Mouse (Mus musculus) forebrain, embryonic 15.5 days (tissue): ENCODE results near the gene Huwe1. TPM values are rescaled to one million over a fixed set of nuclear protein-coding genes. Genes with fewer than 3 reads are reported as not detected.
A peak's percentile ranks its signal among the peaks of the same experiment; 100 is the strongest.

ENCODE experiments used
- ATAC-seq: fragments of 200-750 bp; cut with Nextera tagmentation; replicated peaks from 2 replicates; pipeline ENCODE4 v1.8.0; 2017; ENCODE audit warnings: mild to moderate bottlenecking, moderate TSS enrichment, moderate library complexity
- H3K27ac ChIP-seq: fragments of 300-500 bp; sonication (generic); replicated peaks from 2 replicates; pipeline ENCODE4 v1.5.1; 2015; ENCODE audit warnings: mild to moderate bottlenecking, inconsistent platforms
- H3K27me3 ChIP-seq: fragments of 300-500 bp; sonication (generic); 2 replicates; pipeline ENCODE4 v1.6.1; 2015; ENCODE audit warnings: inconsistent platforms
- H3K36me3 ChIP-seq: fragments of 300-500 bp; sonication (generic); 2 replicates; pipeline ENCODE4 v1.6.1; 2015; ENCODE audit warnings: mild to moderate bottlenecking, inconsistent platforms
- H3K4me1 ChIP-seq: fragments of 300-500 bp; sonication (generic); 2 replicates; pipeline ENCODE4 v1.6.1; 2015; ENCODE audit warnings: inconsistent platforms
- H3K4me2 ChIP-seq: fragments of 300-500 bp; sonication (generic); replicated peaks from 2 replicates; pipeline ENCODE4 v1.6.1; 2015; ENCODE audit warnings: mild to moderate bottlenecking, inconsistent platforms
- H3K4me3 ChIP-seq: fragments of 300-500 bp; sonication (generic); 2 replicates; pipeline ENCODE4 v1.5.1; 2015; ENCODE audit warnings: mild to moderate bottlenecking, inconsistent platforms
- H3K9ac ChIP-seq: fragments of 300-500 bp; sonication (generic); replicated peaks from 2 replicates; pipeline ENCODE4 v1.6.1; 2015; ENCODE audit warnings: mild to moderate bottlenecking, inconsistent platforms
- H3K9me3 ChIP-seq: fragments of 300-500 bp; sonication (generic); 2 replicates; pipeline ENCODE4 v1.6.1; 2016; ENCODE audit warnings: inconsistent platforms
- WGBS: fragments of 180-500 bp; shearing (Covaris S2); methylation state at CpG from one replicate; pipeline ENCODE4 v1.1.7; 2015; ENCODE audit warnings: mixed read lengths; 5-methylcytosine and 5-hydroxymethylcytosine counted together
- polyA plus RNA-seq: library from polyadenylated mRNA; unstranded; fragments of >200 nt; fragmentation: Nextera tagmentation; extraction: Ambion mirVana; gene quantifications from 2 replicates; pipeline ENCODE4 v1.2.1, GENCODE M21; 2015

Huwe1 gene
- polyA plus RNA-seq: 61.6 and 62.2 TPM in 2 replicates

- Histone ChIP-seq H3K9ac (peak within 1 kb of the TSS; percentile 72), H3K36me3 (no peaks in the 10 kb centered on the region), H3K27me3 (no peaks in the 10 kb centered on the region), H3K27ac (peak within 1 kb of the TSS; percentile 96), H3K9me3 (no peaks in the 10 kb centered on the region), H3K4me2 (peak within 1 kb of the TSS; percentile 36), H3K4me1 (peaks cover 8% of the 10 kb centered on the region), H3K4me3 (peak within 1 kb of the TSS; percentile 60)
- WGBS: 16% methylated on average over 35 of the region's 36 CpGs
- ATAC-seq: peak; percentile 51
Observed at GRCm38 (mm10) chrX:151800701-151801511, at the start of gene Huwe1. Huwe1 (plus strand) TSS chrX:151800807.

- no peak for ATAC-seq
- Histone ChIP-seq H3K27ac (no peak overlapping the region), H3K4me3 (no peak overlapping the region), H3K27me3 (no peaks in the 10 kb centered on the region), H3K4me1 (no peaks in the 10 kb centered on the region), H3K36me3 (no peaks in the 10 kb centered on the region), H3K9me3 (no peaks in the 10 kb centered on the region), H3K9ac (no peak overlapping the region), H3K4me2 (no peak overlapping the region)
- 93% methylated on average over 1 of the region's 1 CpGs for WGBS
Observed at GRCm38 (mm10) chrX:151780348-151780747, 20.3 kb upstream of the Huwe1 start.

- Histone ChIP-seq H3K4me1 (no peaks in the 10 kb centered on the region), H3K27me3 (no peaks in the 10 kb centered on the region), H3K9ac (no peak overlapping the region), H3K9me3 (no peaks in the 10 kb centered on the region), H3K27ac (no peak overlapping the region), H3K36me3 (no peaks in the 10 kb centered on the region), H3K4me2 (no peak overlapping the region), H3K4me3 (no peak overlapping the region)
- ATAC-seq: no peak
- 86% methylated on average over 4 of the region's 4 CpGs for WGBS
Observed at GRCm38 (mm10) chrX:151782939-151783338, 17.7 kb upstream of the Huwe1 start.

GRCm38 (mm10) chrX:151792766-151793165, 7.8 kb upstream of the Huwe1 start:
- no peak for ATAC-seq
- Histone ChIP-seq H3K9me3 (no peaks in the 10 kb centered on the region), H3K36me3 (no peaks in the 10 kb centered on the region), H3K4me2 (no peak overlapping the region), H3K4me1 (no peaks in the 10 kb centered on the region), H3K4me3 (no peak overlapping the region), H3K9ac (no peak overlapping the region), H3K27ac (no peak overlapping the region), H3K27me3 (no peaks in the 10 kb centered on the region)
- WGBS: 58% methylated on average over 2 of the region's 2 CpGs

GRCm38 (mm10) chrX:151797970-151798369, 2.6 kb upstream of the Huwe1 start:
- H3K9ac ChIP-seq: no peak overlapping the region
- no peak overlapping the region for H3K27ac ChIP-seq
- no peak overlapping the region for H3K4me3 ChIP-seq
- H3K36me3 ChIP-seq: no peaks in the 10 kb centered on the region
- 73% methylated on average over 1 of the region's 1 CpGs for WGBS
- no peaks in the 10 kb centered on the region for H3K9me3 ChIP-seq
- no peak overlapping the region for H3K4me2 ChIP-seq
- no peak for ATAC-seq
- H3K27me3 ChIP-seq: no peaks in the 10 kb centered on the region
- H3K4me1 ChIP-seq: no peaks in the 10 kb centered on the region

- Histone ChIP-seq H3K4me3 (peak overlapping the region; percentile 49), H3K36me3 (no peaks in the 10 kb centered on the region), H3K4me2 (peak overlapping the region; percentile 43), H3K9ac (peak overlapping the region; percentile 53), H3K27ac (peak overlapping the region; percentile 95), H3K27me3 (no peaks in the 10 kb centered on the region), H3K4me1 (peaks cover 8% of the 10 kb centered on the region), H3K9me3 (no peaks in the 10 kb centered on the region)
- WGBS: 27% methylated on average over 13 of the region's 13 CpGs
- ATAC-seq: no peak
Observed at GRCm38 (mm10) chrX:151802328-151802955, 1.8 kb downstream of the Huwe1 start.

- H3K4me1 ChIP-seq: peaks cover 8% of the 10 kb centered on the region
- peak overlapping the region; percentile 49 for H3K4me3 ChIP-seq
- H3K27ac ChIP-seq: peak overlapping the region; percentile 95
- WGBS: 19% methylated on average over 74 of the region's 77 CpGs
- H3K4me2 ChIP-seq: peak overlapping the region; percentile 61
- H3K27me3 ChIP-seq: no peaks in the 10 kb centered on the region
- H3K9ac ChIP-seq: peak overlapping the region; percentile 56
- peak; percentile 91 for ATAC-seq
- no peaks in the 10 kb centered on the region for H3K36me3 ChIP-seq
- H3K9me3 ChIP-seq: no peaks in the 10 kb centered on the region
Observed at GRCm38 (mm10) chrX:151802956-151803776, 2.6 kb downstream of the Huwe1 start.

GRCm38 (mm10) chrX:151803777-151804101, 3.1 kb downstream of the Huwe1 start:
- H3K27ac ChIP-seq: peak overlapping the region; percentile 95
- H3K9me3 ChIP-seq: no peaks in the 10 kb centered on the region
- H3K9ac ChIP-seq: peak overlapping the region; percentile 56
- peak overlapping the region; percentile 49 for H3K4me3 ChIP-seq
- H3K27me3 ChIP-seq: no peaks in the 10 kb centered on the region
- peak overlapping the region; percentile 61 for H3K4me2 ChIP-seq
- 18% methylated on average over 20 of the region's 20 CpGs for WGBS
- no peaks in the 10 kb centered on the region for H3K36me3 ChIP-seq
- peaks cover 8% of the 10 kb centered on the region for H3K4me1 ChIP-seq
- peak; percentile 53 for ATAC-seq

GRCm38 (mm10) chrX:151804388-151804787, 3.8 kb downstream of the Huwe1 start:
- no peak for ATAC-seq
- Histone ChIP-seq H3K9ac (peak overlapping the region; percentile 56), H3K4me3 (peak overlapping the region; percentile 49), H3K27me3 (no peaks in the 10 kb centered on the region), H3K36me3 (no peaks in the 10 kb centered on the region), H3K4me1 (peaks cover 8% of the 10 kb centered on the region), H3K4me2 (peak overlapping the region; percentile 61), H3K9me3 (no peaks in the 10 kb centered on the region), H3K27ac (peak overlapping the region; percentile 95)
- 17% methylated on average over 9 of the region's 9 CpGs for WGBS

- Histone ChIP-seq H3K9me3 (no peaks in the 10 kb centered on the region), H3K4me1 (no peaks in the 10 kb centered on the region), H3K9ac (no peak overlapping the region), H3K4me3 (no peak overlapping the region), H3K27me3 (no peaks in the 10 kb centered on the region), H3K27ac (no peak overlapping the region), H3K4me2 (no peak overlapping the region), H3K36me3 (no peaks in the 10 kb centered on the region)
- 73% methylated on average over 6 of the region's 6 CpGs for WGBS
- ATAC-seq: no peak
Observed at GRCm38 (mm10) chrX:151811481-151811880, 10.9 kb downstream of the Huwe1 start.

- WGBS: 93% methylated on average over 1 of the region's 1 CpGs
- no peak for ATAC-seq
- no peaks in the 10 kb centered on the region for H3K9me3 ChIP-seq
- H3K27me3 ChIP-seq: no peaks in the 10 kb centered on the region
- H3K27ac ChIP-seq: no peak overlapping the region
- H3K36me3 ChIP-seq: no peaks in the 10 kb centered on the region
- no peak overlapping the region for H3K4me3 ChIP-seq
- H3K4me2 ChIP-seq: no peak overlapping the region
- no peak overlapping the region for H3K9ac ChIP-seq
- no peaks in the 10 kb centered on the region for H3K4me1 ChIP-seq
Observed at GRCm38 (mm10) chrX:151813656-151814055, 13.0 kb downstream of the Huwe1 start.

- no peak for ATAC-seq
- no peak overlapping the region for H3K9ac ChIP-seq
- 76% methylated on average over 3 of the region's 3 CpGs for WGBS
Observed at GRCm38 (mm10) chrX:151817712-151818111, 17.1 kb downstream of the Huwe1 start.

More at GRCm38 (mm10) chrX:151817712-151818111, 17.1 kb downstream of the Huwe1 start:
- H3K4me1 ChIP-seq: no peaks in the 10 kb centered on the region
- no peaks in the 10 kb centered on the region for H3K9me3 ChIP-seq
- no peak overlapping the region for H3K4me3 ChIP-seq
- H3K36me3 ChIP-seq: no peaks in the 10 kb centered on the region
- H3K27me3 ChIP-seq: no peaks in the 10 kb centered on the region
- no peak overlapping the region for H3K4me2 ChIP-seq
- H3K27ac ChIP-seq: no peak overlapping the region
